Mouse (Mus musculus): ENCODE results near the gene Rnf213.
A peak's percentile ranks its signal among the peaks of the same experiment; 100 is the strongest.

Gene Rnf213

GRCm38 (mm10) chr11:119514967-119515636, 122.2 kb downstream of the Rnf213 start:
- DNase-seq (ENCODE audit: inconsistent ontology term): no peak

GRCm38 (mm10) chr11:119515823-119516676, 123.2 kb downstream of the Rnf213 start:
- no peak for DNase-seq (ENCODE audit: inconsistent ontology term)

- DNase-seq (ENCODE audit: inconsistent ontology term): peak; percentile 81
Observed at GRCm38 (mm10) chr11:119516677-119517361, 123.9 kb downstream of the Rnf213 start.

- DNase-seq (ENCODE audit: inconsistent ontology term): no peak
Observed at GRCm38 (mm10) chr11:119519387-119519786, 126.5 kb downstream of the Rnf213 start.

- DNase-seq (ENCODE audit: inconsistent ontology term): no peak
Observed at GRCm38 (mm10) chr11:119520005-119520712, 127.3 kb downstream of the Rnf213 start.

GRCm38 (mm10) chr11:119520713-119521063, 127.8 kb downstream of the Rnf213 start:
- DNase-seq (ENCODE audit: inconsistent ontology term): no peak

GRCm38 (mm10) chr11:119521920-119522710, 129.2 kb downstream of the Rnf213 start:
- DNase-seq (ENCODE audit: inconsistent ontology term): no peak

GRCm38 (mm10) chr11:119522779-119523178, 129.9 kb downstream of the Rnf213 start:
- DNase-seq (ENCODE audit: inconsistent ontology term): no peak

GRCm38 (mm10) chr11:119523392-119523791, 130.5 kb downstream of the Rnf213 start:
- no peak for DNase-seq (ENCODE audit: inconsistent ontology term)

- peak; percentile 79 for DNase-seq (ENCODE audit: inconsistent ontology term)
Observed at GRCm38 (mm10) chr11:119524545-119524949, 131.6 kb downstream of the Rnf213 start.

GRCm38 (mm10) chr11:119526068-119526966, 133.4 kb downstream of the Rnf213 start:
- no peak for DNase-seq (ENCODE audit: inconsistent ontology term)

- no peak for DNase-seq (ENCODE audit: inconsistent ontology term)
Observed at GRCm38 (mm10) chr11:119528930-119529329, 136.0 kb downstream of the Rnf213 start.

GRCm38 (mm10) chr11:119532460-119532859, 139.6 kb downstream of the Rnf213 start:
- no peak for DNase-seq (ENCODE audit: inconsistent ontology term)

- DNase-seq (ENCODE audit: inconsistent ontology term): no peak
Observed at GRCm38 (mm10) chr11:119533745-119534144, 140.8 kb downstream of the Rnf213 start.
